ENCODE assay signal across 9 mouse cellular contexts in genomic region chr2:6479620-6480019, GRCm38 (mm10).
DNase-seq lines count a peak whose midpoint lies in the region; ATAC-seq lines count a peak whose summit lies in the region.
"Had no signal": no experiment of that assay in that cellular context is flagged by ENCODE, and none has a peak within 500 bp of the region (broad histone marks: within the 10 kb centered on the region; RNA-seq: fewer than 3 reads in every experiment).

No protein-coding gene starts in this region.

- 60% methylated on average over 5 of the region's 5 CpGs for WGBS in heart, embryonic 13.5 days
- 55% methylated on average over 5 of the region's 5 CpGs for WGBS in lung, embryonic 15.5 days
- WGBS in hindbrain, embryonic 14.5 days: 63% methylated on average over 5 of the region's 5 CpGs

- H3K9me3 ChIP-seq in heart, embryonic 13.5 days: peaks cover 9% of the 10 kb centered on the region; the same call in 1 of the 2 replicates
- H3K9me3 ChIP-seq in lung, embryonic 15.5 days: no peaks in the 10 kb centered on the region
- peaks cover 8% of the 10 kb centered on the region; the same call in 1 of the 2 replicates for H3K9me3 ChIP-seq in hindbrain, embryonic 14.5 days (ENCODE audit: control insufficient read depth, low read length)

- H3K36me3 ChIP-seq in heart, embryonic 13.5 days: no peaks in the 10 kb centered on the region
- H3K36me3 ChIP-seq in lung, embryonic 15.5 days: no peaks in the 10 kb centered on the region
- no peaks in the 10 kb centered on the region for H3K36me3 ChIP-seq in hindbrain, embryonic 14.5 days (replicated peaks; ENCODE audit: control insufficient read depth, insufficient read depth)
- H3K36me3 ChIP-seq in splenic B cell, adult 2 months (ENCODE audit: control insufficient read depth, insufficient read depth, low read length, poor library complexity, severe bottlenecking): no peaks in the 10 kb centered on the region
- H3K36me3 ChIP-seq: limb, embryonic 10.5 days had no signal

- ATAC-seq in heart, embryonic 13.5 days (ENCODE audit: extremely low read depth, insufficient number of reproducible peaks, low FRiP score, low TSS enrichment): no peak
- ATAC-seq in lung, embryonic 15.5 days (ENCODE audit: borderline replicate concordance, extremely low read depth, low FRiP score, low TSS enrichment): no peak
- no peak for ATAC-seq in hindbrain, embryonic 14.5 days (ENCODE audit: low FRiP score)

- no peak for DNase-seq in heart, postnatal 14 days
- DNase-seq in lung, postnatal 25 days (ENCODE audit: low spot score): no peak
- no peak for DNase-seq in hindbrain, embryonic 14.5 days (ENCODE audit: low spot score)
- DNase-seq in splenic B cell, adult 2 months (ENCODE audit: low read depth, low spot score): peak; percentile 11
- DNase-seq in layer of hippocampus, adult 8-10 months (ENCODE audit: low spot score in 2 of 2): no peak
- DNase-seq: spleen, adult 18-20 months had no signal

- H3K4me1 ChIP-seq in heart, embryonic 13.5 days: peaks cover 44% of the 10 kb centered on the region
- H3K4me1 ChIP-seq in lung, embryonic 15.5 days: peaks cover 44% of the 10 kb centered on the region
- H3K4me1 ChIP-seq in hindbrain, embryonic 14.5 days (replicated peaks; ENCODE audit: control insufficient read depth, insufficient read depth, low read length): peaks cover 26% of the 10 kb centered on the region

- no peaks in the 10 kb centered on the region for H3K27me3 ChIP-seq in heart, embryonic 13.5 days (replicated peaks)
- no peaks in the 10 kb centered on the region for H3K27me3 ChIP-seq in lung, embryonic 15.5 days
- no peaks in the 10 kb centered on the region for H3K27me3 ChIP-seq in hindbrain, embryonic 14.5 days (ENCODE audit: control insufficient read depth, insufficient read depth, low read length)
- H3K27me3 ChIP-seq in splenic B cell, adult 2 months (ENCODE audit: control insufficient read depth, insufficient read depth, low read length, poor library complexity, severe bottlenecking): no peaks in the 10 kb centered on the region

- intact Hi-C loops in heart, postnatal 14 days (cut with DNase I): loop anchor here (5.0 kb wide), 1 partner anchor 68 kb away; no protein-coding TSS in a partner anchor

- H3K4me2 ChIP-seq in heart, embryonic 13.5 days: no peak overlapping the region
- H3K4me2 ChIP-seq in lung, embryonic 15.5 days: peak overlapping the region; percentile 27; the same call in 1 of the 2 replicates
- no peak overlapping the region for H3K4me2 ChIP-seq in hindbrain, embryonic 14.5 days (replicated peaks)

- H3K4me3 ChIP-seq in heart, embryonic 13.5 days: no peak overlapping the region
- no peak overlapping the region for H3K4me3 ChIP-seq in lung, embryonic 15.5 days
- H3K4me3 ChIP-seq in hindbrain, embryonic 14.5 days (replicated peaks; ENCODE audit: low read length): no peak overlapping the region
- H3K4me3 ChIP-seq: limb, embryonic 10.5 days had no signal

- peak overlapping the region; percentile 79; the same call in 1 of the 2 replicates for H3K27ac ChIP-seq in heart, embryonic 13.5 days (replicated peaks)
- peak overlapping the region; percentile 84 for H3K27ac ChIP-seq in lung, embryonic 15.5 days
- H3K27ac ChIP-seq in hindbrain, embryonic 14.5 days: peak overlapping the region; percentile 12; the same call in 1 of the 2 replicates

- no peak overlapping the region for H3K9ac ChIP-seq in heart, embryonic 13.5 days
- H3K9ac ChIP-seq in lung, embryonic 15.5 days: no peak overlapping the region
- H3K9ac ChIP-seq in hindbrain, embryonic 14.5 days: no peak overlapping the region

Comparison
In these comparisons a context has a peak if more than half of its experiments do, and no peak if none do; other contexts are left out.
1. H3K27ac ChIP-seq: peak in every context shown above with its lines; median percentile 84 in lung, embryonic 15.5 days; 79 in heart, embryonic 13.5 days; 12 in hindbrain, embryonic 14.5 days.